ENCODE assay signal across 24 mouse cellular contexts in genomic region chr2:9642411-9642810, GRCm38 (mm10).
"Had no signal": no experiment of that assay in that cellular context is flagged by ENCODE, and none has a peak within 500 bp of the region (broad histone marks: within the 10 kb centered on the region; RNA-seq: fewer than 3 reads in every experiment).

No protein-coding gene starts in this region.

- H3K4me1 ChIP-seq: embryonic facial prominence, embryonic 12.5 days; embryonic facial prominence, embryonic 13.5 days; embryonic facial prominence, embryonic 15.5 days; forebrain, embryonic 13.5 days; forebrain, embryonic 15.5 days had no signal

- H3K4me3 ChIP-seq: embryonic facial prominence, embryonic 10.5 days; embryonic facial prominence, embryonic 12.5 days; embryonic facial prominence, embryonic 13.5 days; embryonic facial prominence, embryonic 15.5 days; erythroblast, embryonic 14.5 days; forebrain, embryonic 10.5 days; forebrain, embryonic 12.5 days; forebrain, embryonic 13.5 days; forebrain, embryonic 15.5 days; gastrocnemius, adult 2 months had no signal

- DNase-seq: cerebellum, adult 2 months; cerebellum, adult 8-10 months; cerebellum, adult 9-10 months; cerebellum, adult 9-11 months; cerebellum, postnatal 10 days; cerebellum, postnatal 25 days; cerebellum, postnatal 36 days; embryo, embryonic 11 days; forebrain, postnatal 0 days; gastrocnemius, adult 2 months; gastrocnemius, postnatal 10 days; gastrocnemius, postnatal 14 days; gastrocnemius, postnatal 25 days; gastrocnemius, postnatal 36 days; heart, adult 18-20 months had no signal

- H3K36me3 ChIP-seq: embryonic facial prominence, embryonic 10.5 days; embryonic facial prominence, embryonic 12.5 days; embryonic facial prominence, embryonic 13.5 days; embryonic facial prominence, embryonic 15.5 days; forebrain, embryonic 10.5 days; forebrain, embryonic 12.5 days; forebrain, embryonic 15.5 days had no signal

- H3K27me3 ChIP-seq: embryonic facial prominence, embryonic 15.5 days; forebrain, embryonic 13.5 days; forebrain, embryonic 15.5 days had no signal

- H3K9ac ChIP-seq: embryonic facial prominence, embryonic 12.5 days; embryonic facial prominence, embryonic 13.5 days; embryonic facial prominence, embryonic 15.5 days; forebrain, embryonic 12.5 days; forebrain, embryonic 13.5 days; forebrain, embryonic 15.5 days; forebrain, postnatal 0 days had no signal

- H3K27ac ChIP-seq: embryonic facial prominence, embryonic 10.5 days; embryonic facial prominence, embryonic 12.5 days; embryonic facial prominence, embryonic 13.5 days; embryonic facial prominence, embryonic 15.5 days; forebrain, embryonic 10.5 days; forebrain, embryonic 12.5 days; forebrain, embryonic 13.5 days; forebrain, embryonic 15.5 days; gastrocnemius, adult 2 months had no signal
